16 mouse cellular contexts compared by ENCODE assay signal in the genomic region with DNA sequence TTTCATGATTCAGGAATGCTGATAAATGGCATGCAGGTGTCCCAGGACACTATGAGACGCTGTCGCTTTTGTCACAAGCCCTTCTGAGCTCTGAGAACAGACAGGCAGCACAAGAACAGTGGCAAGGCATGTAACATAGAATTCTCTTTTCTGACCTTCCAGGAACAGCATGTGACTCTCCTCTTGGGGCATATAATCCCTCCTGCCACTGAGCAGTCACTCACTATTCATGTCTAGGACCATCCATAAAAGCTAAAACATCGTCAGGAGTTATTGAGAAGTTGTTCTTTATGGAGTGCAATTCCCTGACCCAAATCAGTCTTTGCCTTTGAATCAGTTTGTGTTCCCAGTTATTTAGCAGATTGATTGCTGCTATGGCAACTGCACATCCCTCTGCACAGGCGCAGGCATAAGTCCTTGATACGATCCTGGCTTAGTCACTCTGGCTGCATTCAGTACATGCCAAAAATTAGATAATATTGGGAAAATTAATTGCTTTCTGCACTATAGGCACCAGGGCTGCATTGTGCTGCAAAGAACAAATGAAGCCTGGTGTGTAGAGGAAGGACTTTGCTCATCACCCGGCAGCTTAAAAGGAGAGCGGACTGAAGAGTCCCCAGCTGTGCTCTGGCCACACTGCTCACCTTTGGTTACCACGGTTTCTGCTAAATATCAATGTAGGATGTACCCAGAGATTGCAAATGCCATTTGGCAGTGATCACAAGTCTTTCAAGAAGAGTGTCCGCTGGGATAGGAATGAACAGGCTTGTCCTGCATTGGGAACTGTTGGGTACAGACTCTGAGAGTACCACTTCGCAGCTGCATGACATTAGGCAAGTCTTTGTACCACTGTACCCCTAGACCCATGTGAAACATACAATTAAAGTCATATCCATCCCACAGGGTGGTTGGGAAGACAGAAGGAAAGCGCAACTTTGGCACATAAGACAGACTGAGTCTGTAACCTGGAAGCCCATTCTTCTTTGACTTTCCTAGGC.
DNase-seq lines count a peak whose midpoint lies in the region; ATAC-seq and TF ChIP-seq lines count a peak whose summit lies in the region.
"Had no signal": no experiment of that assay in that cellular context is flagged by ENCODE, and none has a peak within 500 bp of the region (broad histone marks: within the 10 kb centered on the region; RNA-seq: fewer than 3 reads in every experiment).

No protein-coding gene starts in this region.

- no peaks in the 10 kb centered on the region for H3K36me3 ChIP-seq in hindbrain, embryonic 13.5 days
- no peaks in the 10 kb centered on the region for H3K36me3 ChIP-seq in hindbrain, embryonic 11.5 days (ENCODE audit: control insufficient read depth, insufficient read depth, low read length)
- H3K36me3 ChIP-seq in forebrain, embryonic 14.5 days (ENCODE audit: control insufficient read depth, insufficient read depth, low read length), result no peaks in the 10 kb centered on the region
- no peaks in the 10 kb centered on the region for H3K36me3 ChIP-seq in midbrain, postnatal 0 days (ENCODE audit: insufficient read depth, low read length)
- H3K36me3 ChIP-seq: limb, embryonic 15.5 days; lung, embryonic 15.5 days had no signal

- TF ChIP-seq CTCF in midbrain, postnatal 0 days (IDR thresholded peaks at IDR 0.05), result no peak

- no peak overlapping the region for H3K27ac ChIP-seq in hindbrain, embryonic 13.5 days
- no peak overlapping the region for H3K27ac ChIP-seq in hindbrain, embryonic 11.5 days (ENCODE audit: low read depth, low read length)
- H3K27ac ChIP-seq in forebrain, embryonic 14.5 days (ENCODE audit: low read depth, low read length), result no peak overlapping the region
- no peak overlapping the region for H3K27ac ChIP-seq in midbrain, postnatal 0 days (ENCODE audit: low read depth, low read length)
- H3K27ac ChIP-seq: limb, embryonic 15.5 days; lung, embryonic 15.5 days; stomach, postnatal 0 days had no signal

- H3K9ac ChIP-seq in hindbrain, embryonic 13.5 days, result no peak overlapping the region
- no peak overlapping the region for H3K9ac ChIP-seq in hindbrain, embryonic 11.5 days (ENCODE audit: low read depth, low read length)
- H3K9ac ChIP-seq in forebrain, embryonic 14.5 days (ENCODE audit: low read length), result no peak overlapping the region
- H3K9ac ChIP-seq in midbrain, postnatal 0 days (replicated peaks; ENCODE audit: low read length, poor library complexity, severe bottlenecking), result no peak overlapping the region
- H3K9ac ChIP-seq: limb, embryonic 15.5 days; lung, embryonic 15.5 days had no signal

- peaks cover 7% of the 10 kb centered on the region; the same call in 1 of the 2 replicates for H3K4me1 ChIP-seq in hindbrain, embryonic 13.5 days (replicated peaks)
- no peaks in the 10 kb centered on the region for H3K4me1 ChIP-seq in hindbrain, embryonic 11.5 days (replicated peaks; ENCODE audit: control insufficient read depth, insufficient read depth, low read length)
- no peaks in the 10 kb centered on the region for H3K4me1 ChIP-seq in forebrain, embryonic 14.5 days (ENCODE audit: control insufficient read depth, insufficient read depth, low read length)
- no peaks in the 10 kb centered on the region; the same call in 1 of the 2 replicates for H3K4me1 ChIP-seq in midbrain, postnatal 0 days (ENCODE audit: insufficient read depth, low read length)
- H3K4me1 ChIP-seq: limb, embryonic 15.5 days; lung, embryonic 15.5 days had no signal

- H3K9me3 ChIP-seq in hindbrain, embryonic 13.5 days, result no peaks in the 10 kb centered on the region
- no peaks in the 10 kb centered on the region for H3K9me3 ChIP-seq in hindbrain, embryonic 11.5 days (ENCODE audit: control insufficient read depth, low read length)
- no peaks in the 10 kb centered on the region for H3K9me3 ChIP-seq in forebrain, embryonic 14.5 days (replicated peaks; ENCODE audit: control insufficient read depth, low read length)
- no peaks in the 10 kb centered on the region for H3K9me3 ChIP-seq in midbrain, postnatal 0 days (ENCODE audit: low read length)
- H3K9me3 ChIP-seq: limb, embryonic 15.5 days; lung, embryonic 15.5 days had no signal

- WGBS in hindbrain, embryonic 13.5 days, result 80% methylated on average over 11 of the region's 11 CpGs
- 87% methylated on average over 11 of the region's 11 CpGs for WGBS in hindbrain, embryonic 11.5 days
- WGBS in forebrain, embryonic 14.5 days, result 78% methylated on average over 11 of the region's 11 CpGs
- 67% methylated on average over 11 of the region's 11 CpGs for WGBS in midbrain, postnatal 0 days

- H3K4me2 ChIP-seq in hindbrain, embryonic 13.5 days, result no peak overlapping the region
- no peak overlapping the region for H3K4me2 ChIP-seq in hindbrain, embryonic 11.5 days (replicated peaks; ENCODE audit: low read depth, low read length)
- H3K4me2 ChIP-seq in forebrain, embryonic 14.5 days (ENCODE audit: low read length), result no peak overlapping the region
- no peak overlapping the region for H3K4me2 ChIP-seq in midbrain, postnatal 0 days (ENCODE audit: low read depth, low read length, poor library complexity, severe bottlenecking)
- H3K4me2 ChIP-seq: limb, embryonic 15.5 days; lung, embryonic 15.5 days had no signal

- H3K27me3 ChIP-seq in hindbrain, embryonic 13.5 days, result no peaks in the 10 kb centered on the region
- H3K27me3 ChIP-seq in hindbrain, embryonic 11.5 days (ENCODE audit: control insufficient read depth, insufficient read depth, low read length), result no peaks in the 10 kb centered on the region
- no peaks in the 10 kb centered on the region for H3K27me3 ChIP-seq in forebrain, embryonic 14.5 days (replicated peaks; ENCODE audit: control insufficient read depth, insufficient read depth, low read length)
- H3K27me3 ChIP-seq in midbrain, postnatal 0 days (ENCODE audit: insufficient read depth, low read length), result no peaks in the 10 kb centered on the region
- H3K27me3 ChIP-seq: limb, embryonic 15.5 days; lung, embryonic 15.5 days had no signal

- peak; percentile 49; the same call in 1 of the 2 replicates for ATAC-seq in hindbrain, embryonic 13.5 days (ENCODE audit: low FRiP score)
- no peak for ATAC-seq in hindbrain, embryonic 11.5 days (ENCODE audit: low FRiP score)
- ATAC-seq in forebrain, embryonic 14.5 days, result peak; percentile 53; the same call in 1 of the 2 replicates
- 0 out of 2 replicates have a peak, but pooled peaks have one; percentile 44 for ATAC-seq in midbrain, postnatal 0 days (ENCODE audit: low FRiP score)

- no peak for DNase-seq in hindbrain, embryonic 11.5 days (ENCODE audit: low spot score)
- DNase-seq in forebrain, embryonic 14.5 days (ENCODE audit: low spot score), result peak; percentile 46
- DNase-seq in layer of hippocampus, adult 18-20 months (ENCODE audit: low spot score in 2 of 2), result peak; percentile 50 to 81
- DNase-seq in midbrain, postnatal 0 days (ENCODE audit: low spot score), result peak; percentile 34
- no peak for DNase-seq in embryo, embryonic 10.5 days (ENCODE audit: low spot score)
- no peak for DNase-seq in retina, postnatal 1 day
- DNase-seq: cerebellum, adult 9-11 months; heart, postnatal 36 days; kidney, adult 2 months; kidney, postnatal 36 days; right cerebral cortex, adult 18-20 months had no signal

- H3K4me3 ChIP-seq in hindbrain, embryonic 13.5 days, result no peak overlapping the region
- H3K4me3 ChIP-seq in hindbrain, embryonic 11.5 days (ENCODE audit: low read depth, low read length), result no peak overlapping the region
- no peak overlapping the region for H3K4me3 ChIP-seq in forebrain, embryonic 14.5 days (ENCODE audit: low read depth, low read length)
- H3K4me3 ChIP-seq in midbrain, postnatal 0 days (ENCODE audit: low read depth, low read length), result no peak overlapping the region
- H3K4me3 ChIP-seq: erythroblast, embryonic 14.5 days; limb, embryonic 15.5 days; lung, embryonic 15.5 days had no signal

Comparison
In these comparisons a context has a peak if more than half of its experiments do, and no peak if none do; other contexts are left out.
1. DNase-seq: peak in forebrain, embryonic 14.5 days (single experiment), layer of hippocampus, adult 18-20 months (2 of 2) and midbrain, postnatal 0 days (single experiment); none in hindbrain, embryonic 11.5 days (single experiment), embryo, embryonic 10.5 days (single experiment) and retina, postnatal 1 day (single experiment).